ENCODE assay signal across 24 mouse cellular contexts in genomic region chr5:76947758-76948157, GRCm38 (mm10). TPM values are rescaled to one million over a fixed set of nuclear protein-coding genes. Genes with fewer than 3 reads are reported as not detected.
DNase-seq lines count a peak whose midpoint lies in the region; ATAC-seq and TF ChIP-seq lines count a peak whose summit lies in the region.
"Had no signal": no experiment of that assay in that cellular context is flagged by ENCODE, and none has a peak within 500 bp of the region (broad histone marks: within the 10 kb centered on the region; RNA-seq: fewer than 3 reads in every experiment).

No protein-coding gene starts in this region.

- no peak for ATAC-seq in heart, embryonic 14.5 days (ENCODE audit: insufficient number of reproducible peaks, insufficient read depth, low FRiP score, low read depth)
- ATAC-seq in lung, embryonic 16.5 days (ENCODE audit: low read depth) = no peak
- ATAC-seq: intestine, postnatal 0 days had no signal

- no peak for TF ChIP-seq POLR2A in lung, adult 2 months (IDR thresholded peaks at IDR 0.05; ENCODE audit: borderline replicate concordance, extremely low read depth, low read depth, low read length)

- no peak for DNase-seq in heart, postnatal 36 days
- DNase-seq in lung, adult 2 months = no peak
- DNase-seq in ZHBTc4 (ENCODE audit: low read depth, low spot score) (peak; percentile 40), MN1 (ENCODE audit: low spot score) (no peak)
- no peak for DNase-seq in T-cell, adult 2 months (ENCODE audit: low spot score)
- DNase-seq: adrenal gland, postnatal 25 days; cerebellum, adult 18-20 months; cerebellum, postnatal 36 days; gastrocnemius, postnatal 36 days; kidney, postnatal 14 days; layer of hippocampus, adult 9-11 months; lung, postnatal 10 days; right cerebral cortex, adult 18-20 months; thymus, adult 18-20 months had no signal

- intact Hi-C loops in heart, postnatal 36 days (cut with DNase I) = no loop called here

- peaks cover 11 to 48% of the 10 kb centered on the region in 2 experiments for H3K4me1 ChIP-seq in heart, embryonic 14.5 days (ENCODE audit: control insufficient read depth in 2 of 2, insufficient read depth in 2 of 2, low read length in 2 of 2)
- H3K4me1 ChIP-seq in lung, embryonic 16.5 days (replicated peaks; ENCODE audit: control insufficient read depth, insufficient read depth, low read length) = peaks cover 25% of the 10 kb centered on the region
- H3K4me1 ChIP-seq in lung, adult 2 months (ENCODE audit: control insufficient read depth, insufficient read depth, low read length) = peaks cover 14% of the 10 kb centered on the region

- peak overlapping the region; percentile 9; the same call in 1 of the 2 replicates for H3K9ac ChIP-seq in heart, embryonic 14.5 days (ENCODE audit: low read length)
- H3K9ac ChIP-seq in lung, embryonic 16.5 days (ENCODE audit: low read length) = peak overlapping the region; percentile 28; the same call in 1 of the 2 replicates
- H3K9ac ChIP-seq: forebrain, embryonic 12.5 days; hindbrain, embryonic 15.5 days; limb, embryonic 12.5 days had no signal

- H3K27ac ChIP-seq in heart, embryonic 14.5 days (replicated peaks in 1 of 2; ENCODE audit: control insufficient read depth in 1 of 2, insufficient read depth in 1 of 2, low read depth in 2 of 2, low read length in 2 of 2) = peak overlapping the region; percentile 59 to 78
- H3K27ac ChIP-seq in lung, embryonic 16.5 days (ENCODE audit: low read length) = 0 out of 2 replicates have a peak overlapping the region, but pooled peaks have one; percentile 12
- H3K27ac ChIP-seq: forebrain, embryonic 12.5 days; hindbrain, embryonic 15.5 days; limb, embryonic 12.5 days; midbrain, embryonic 10.5 days had no signal

- peak overlapping the region; percentile 7 for H3K4me2 ChIP-seq in heart, embryonic 14.5 days (ENCODE audit: low read length)
- H3K4me2 ChIP-seq in lung, embryonic 16.5 days (ENCODE audit: low read depth, low read length) = no peak overlapping the region
- H3K4me2 ChIP-seq: forebrain, embryonic 12.5 days; hindbrain, embryonic 15.5 days; limb, embryonic 12.5 days had no signal

- H3K27me3 ChIP-seq in heart, embryonic 14.5 days (ENCODE audit: control insufficient read depth, insufficient read depth, low read length) = no peaks in the 10 kb centered on the region
- H3K27me3 ChIP-seq in lung, embryonic 16.5 days (ENCODE audit: control insufficient read depth, insufficient read depth, low read depth, low read length) = no peaks in the 10 kb centered on the region
- H3K27me3 ChIP-seq: forebrain, embryonic 12.5 days; hindbrain, embryonic 15.5 days; limb, embryonic 12.5 days had no signal

- no peaks in the 10 kb centered on the region for H3K9me3 ChIP-seq in heart, embryonic 14.5 days (ENCODE audit: control insufficient read depth, low read length)
- no peaks in the 10 kb centered on the region for H3K9me3 ChIP-seq in lung, embryonic 16.5 days (ENCODE audit: control insufficient read depth, low read length)
- H3K9me3 ChIP-seq: forebrain, embryonic 12.5 days; hindbrain, embryonic 15.5 days; limb, embryonic 12.5 days had no signal

- 56% methylated on average over 4 of the region's 4 CpGs for WGBS in heart, embryonic 14.5 days
- 77% methylated on average over 4 of the region's 4 CpGs for WGBS in lung, embryonic 16.5 days
- WGBS in lung, adult 2 months = 75% methylated on average over 4 of the region's 4 CpGs

- TF ChIP-seq CTCF in lung, adult 2 months (IDR thresholded peaks at IDR 0.05; ENCODE audit: insufficient read depth, low read length) = no peak

- H3K4me3 ChIP-seq in heart, embryonic 14.5 days (ENCODE audit: control insufficient read depth in 1 of 2, insufficient read depth in 1 of 2, low read depth in 1 of 2, low read length in 2 of 2) = no peak overlapping the region
- no peak overlapping the region for H3K4me3 ChIP-seq in lung, embryonic 16.5 days (ENCODE audit: low read length)
- no peak overlapping the region for H3K4me3 ChIP-seq in lung, adult 2 months (replicated peaks; ENCODE audit: extremely low read depth, low read depth, low read length)
- H3K4me3 ChIP-seq: forebrain, embryonic 12.5 days; hindbrain, embryonic 15.5 days; limb, embryonic 12.5 days; midbrain, embryonic 10.5 days had no signal

- no peaks in the 10 kb centered on the region for H3K36me3 ChIP-seq in heart, embryonic 14.5 days (ENCODE audit: control insufficient read depth, insufficient read depth, low read length)
- 0 out of 2 replicates have a peak, but pooled peaks cover 3% of the 10 kb centered on the region for H3K36me3 ChIP-seq in lung, embryonic 16.5 days (ENCODE audit: control insufficient read depth, insufficient read depth, low read length)
- H3K36me3 ChIP-seq: hindbrain, embryonic 15.5 days had no signal

RNA-seq across cellular contexts. Expression of gene Paics, which starts 3.3 kb away (rescaled TPM):
- 231 and 234 TPM in 2 replicates for polyA plus RNA-seq in heart, embryonic 14.5 days (2014; fragmentation: Nextera tagmentation; extraction: Ambion mirVana)
- 100 to 1,000 TPM; 159 to 162 TPM for total RNA-seq in heart, postnatal 36 days (2021)
- polyA plus RNA-seq in lung, embryonic 16.5 days (2015; fragmentation: Nextera tagmentation; extraction: Ambion mirVana) = 282 and 292 TPM in 2 replicates
- 44.0 and 44.2 TPM in 2 replicates for polyA plus RNA-seq in lung, adult 2 months (2012; rRNA removed)

RNA-seq across cellular contexts. Expression of gene Ppat, which starts 3.6 kb away (rescaled TPM):
- 23.8 and 26.4 TPM in 2 replicates for polyA plus RNA-seq in heart, embryonic 14.5 days (2014; fragmentation: Nextera tagmentation; extraction: Ambion mirVana)
- 10 to 100 TPM; 10.9 to 23.1 TPM for total RNA-seq in heart, postnatal 36 days (2021)
- 31.5 and 32.7 TPM in 2 replicates for polyA plus RNA-seq in lung, embryonic 16.5 days (2015; fragmentation: Nextera tagmentation; extraction: Ambion mirVana)
- polyA plus RNA-seq in lung, adult 2 months (2012; rRNA removed) = 4.3 and 4.8 TPM in 2 replicates

RNA-seq across cellular contexts. Expression of gene Srp72, which starts 26.7 kb away (rescaled TPM):
- polyA plus RNA-seq in heart, embryonic 14.5 days (2014; fragmentation: Nextera tagmentation; extraction: Ambion mirVana) = 49.8 and 53.7 TPM in 2 replicates
- 10 to 100 TPM; 56.2 to 63.0 TPM for total RNA-seq in heart, postnatal 36 days (2021)
- 92.2 and 98.1 TPM in 2 replicates for polyA plus RNA-seq in lung, embryonic 16.5 days (2015; fragmentation: Nextera tagmentation; extraction: Ambion mirVana)
- polyA plus RNA-seq in lung, adult 2 months (2012; rRNA removed) = 15.1 and 21.6 TPM in 2 replicates

RNA-seq across cellular contexts. Expression of gene Aasdh, which starts 42.4 kb away (rescaled TPM):
- 17.8 and 19.1 TPM in 2 replicates for polyA plus RNA-seq in heart, embryonic 14.5 days (2014; fragmentation: Nextera tagmentation; extraction: Ambion mirVana)
- total RNA-seq in heart, postnatal 36 days (2021) = 10 to 100 TPM; 13.9 to 16.2 TPM
- 18.6 and 21.9 TPM in 2 replicates for polyA plus RNA-seq in lung, embryonic 16.5 days (2015; fragmentation: Nextera tagmentation; extraction: Ambion mirVana)
- polyA plus RNA-seq in lung, adult 2 months (2012; rRNA removed) = 8.3 and 13.7 TPM in 2 replicates

RNA-seq across cellular contexts. Expression of gene Arl9, which starts 56.1 kb away (rescaled TPM):
- not detected in 2 replicates for polyA plus RNA-seq in heart, embryonic 14.5 days (2014; fragmentation: Nextera tagmentation; extraction: Ambion mirVana)
- total RNA-seq in heart, postnatal 36 days (2021) = not detected
- 0.60 and 0.74 TPM in 2 replicates for polyA plus RNA-seq in lung, embryonic 16.5 days (2015; fragmentation: Nextera tagmentation; extraction: Ambion mirVana)
- not detected in 2 replicates for polyA plus RNA-seq in lung, adult 2 months (2012; rRNA removed)
- total RNA-seq: gastrocnemius, postnatal 36 days had no signal
- polyA plus RNA-seq: forebrain, embryonic 12.5 days; frontal cortex, adult 2 months; hindbrain, embryonic 15.5 days; intestine, postnatal 0 days; limb, embryonic 12.5 days; midbrain, embryonic 10.5 days; neural tube, embryonic 11.5 days; small intestine, adult 2 months had no signal
